Mouse (Mus musculus): ENCODE measurements at regions not wholly inside any gene's neighbourhood (a gene's known extent, or its start where the extent isn't known, plus 50 kb on each side); places are given as distances from the start of the nearest gene placed in this dataset.

- TF ChIP-seq CTCF (IDR thresholded peaks at IDR 0.05) = no peak
- TF ChIP-seq EP300 (IDR thresholded peaks at IDR 0.05) = no peak
Measured at GRCm38 (mm10) chr6:94830801-94831200, 130.8 kb upstream of the Lrig1 start.
